Mouse (Mus musculus): ENCODE results near the gene Cyp2w1. TPM values are rescaled to one million over a fixed set of nuclear protein-coding genes. Genes with fewer than 3 reads are reported as not detected.

The Cyp2w1 gene
- total and polyA plus RNA-seq, 3 experiments = not detected

DNA sequence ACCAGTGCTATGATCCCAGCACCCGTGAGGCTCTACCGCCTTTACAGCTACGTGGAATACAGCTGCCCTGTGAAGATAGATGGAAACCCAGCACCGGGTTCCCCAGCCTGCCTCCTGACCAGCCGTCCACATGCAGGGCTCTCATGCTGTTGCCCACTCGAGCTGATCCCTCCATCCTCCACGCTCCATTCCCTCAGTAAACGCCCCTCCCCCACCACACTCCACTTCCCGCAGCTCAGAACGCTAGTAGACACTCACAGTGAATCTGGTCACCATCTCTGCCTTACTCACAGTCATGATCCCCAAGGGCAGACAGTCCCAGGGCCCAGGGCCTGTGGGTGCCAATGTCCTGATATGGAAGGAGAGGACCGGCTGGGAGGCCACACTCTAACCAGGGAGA, 13.5 kb upstream of the Cyp2w1 start:
- Histone ChIP-seq H3K9me3 (replicated peaks; ENCODE audit: insufficient read depth, low read length) (no peaks in the 10 kb centered on the region), H3K9ac (ENCODE audit: control insufficient read depth, low read depth, low read length, poor library complexity, severe bottlenecking) (no peak overlapping the region), H3K36me3 (ENCODE audit: control insufficient read depth in 1 of 2, insufficient read depth in 2 of 2, low read length in 2 of 2) (no peaks in the 10 kb centered on the region; a peak in 2 of 4 replicates), H3K27ac (ENCODE audit: control insufficient read depth, low read depth, low read length) (no peak overlapping the region), H3K79me2 (ENCODE audit: control insufficient read depth, insufficient read depth, low read length, poor library complexity) (peaks cover 8% of the 10 kb centered on the region), H3K27me3 (ENCODE audit: control insufficient read depth in 1 of 2, insufficient read depth in 2 of 2, low read length in 2 of 2) (no peaks in the 10 kb centered on the region), H3K4me3 (ENCODE audit: control insufficient read depth in 1 of 2, insufficient read depth in 1 of 2, low read depth in 2 of 2, low read length in 2 of 2) (no peak overlapping the region), H3K4me1 (ENCODE audit: control insufficient read depth in 1 of 2, insufficient read depth in 2 of 2, low read length in 2 of 2) (0 out of 4 replicates have a peak, but pooled peaks cover 0 to 4% of the 10 kb centered on the region in 2 experiments)
- no peak for TF ChIP-seq MXI1 (IDR thresholded peaks at IDR 0.05; ENCODE audit: low read depth, low read length)
- no peak for TF ChIP-seq MYC (IDR thresholded peaks at IDR 0.05; ENCODE audit: low read depth, low read length)
- TF ChIP-seq CHD2 (IDR thresholded peaks at IDR 0.05; ENCODE audit: low read length) = no peak
- no peak for TF ChIP-seq BHLHE40 (IDR thresholded peaks at IDR 0.05; ENCODE audit: borderline replicate concordance, low read depth, low read length)
- no peak for TF ChIP-seq MYB (IDR thresholded peaks at IDR 0.05; ENCODE audit: low read depth, low read length)
- no peak for TF ChIP-seq USF1 (IDR thresholded peaks at IDR 0.05; ENCODE audit: low read depth, low read length)
- TF ChIP-seq JUND (IDR thresholded peaks at IDR 0.05; ENCODE audit: low read depth, low read length) = no peak
- no peak for TF ChIP-seq CHD1 (IDR thresholded peaks at IDR 0.05; ENCODE audit: low read depth, low read length)
- no peak for TF ChIP-seq TBP (IDR thresholded peaks at IDR 0.05; ENCODE audit: low read depth, low read length)
- TF ChIP-seq MAZ (IDR thresholded peaks at IDR 0.05; ENCODE audit: low read depth, low read length) = no peak
- no peak for TF ChIP-seq ETS1 (IDR thresholded peaks at IDR 0.05; ENCODE audit: low read depth, low read length)
- TF ChIP-seq ZC3H11A (IDR thresholded peaks at IDR 0.05; ENCODE audit: low read depth, low read length) = no peak
- TF ChIP-seq TCF12 (IDR thresholded peaks at IDR 0.05; ENCODE audit: low read depth, low read length) = no peak
- no peak for TF ChIP-seq ZKSCAN1 (IDR thresholded peaks at IDR 0.05; ENCODE audit: low read depth, low read length)
- no peak for TF ChIP-seq UBTF (IDR thresholded peaks at IDR 0.05; ENCODE audit: borderline replicate concordance, insufficient read depth, low read depth, low read length)
- DNase-seq (ENCODE audit: low read depth, low spot score) = no peak

DNA sequence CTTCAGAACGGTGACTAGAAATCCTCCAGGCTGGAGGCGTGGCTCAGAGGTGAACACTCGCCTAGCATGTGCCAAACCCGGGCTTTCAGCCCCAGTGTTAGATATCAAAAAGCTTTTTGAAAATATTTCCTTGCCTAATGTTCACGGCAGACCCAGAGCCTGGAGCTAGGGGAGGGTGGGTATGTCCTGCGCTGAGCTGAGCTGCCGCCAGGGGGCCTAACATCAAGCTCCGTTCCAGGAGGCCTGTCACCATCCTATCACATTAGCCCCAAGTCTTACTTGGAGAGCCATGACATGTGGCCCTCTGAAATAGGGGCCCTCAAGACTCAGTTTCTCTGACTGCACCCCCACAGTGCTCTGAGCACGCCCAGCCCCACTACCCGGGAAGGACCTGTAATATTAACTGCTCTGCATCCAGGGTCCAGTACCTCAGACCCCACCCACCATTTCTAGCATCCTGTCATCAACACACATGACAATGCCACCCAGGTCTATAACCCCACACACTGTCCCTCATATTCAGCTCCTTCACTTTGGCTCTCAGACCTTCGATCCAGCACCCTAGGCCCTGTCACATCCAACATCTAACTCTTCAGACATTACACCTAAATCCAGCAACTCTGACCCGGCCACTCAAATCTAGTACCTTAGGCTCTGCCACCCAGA, 8.3 kb upstream of the Cyp2w1 start:
- peak overlapping the region; percentile 72 for H3K9ac ChIP-seq (ENCODE audit: control insufficient read depth, low read depth, low read length, poor library complexity, severe bottlenecking)
- peak; percentile 94 for DNase-seq (ENCODE audit: low read depth, low spot score)
- H3K27me3 ChIP-seq (ENCODE audit: control insufficient read depth in 1 of 2, insufficient read depth in 2 of 2, low read length in 2 of 2) = no peaks in the 10 kb centered on the region
- H3K9me3 ChIP-seq (replicated peaks; ENCODE audit: insufficient read depth, low read length) = no peaks in the 10 kb centered on the region
- peak overlapping the region; percentile 68 to 90 for H3K4me3 ChIP-seq (ENCODE audit: control insufficient read depth in 1 of 2, insufficient read depth in 1 of 2, low read depth in 2 of 2, low read length in 2 of 2)
- no peaks in the 10 kb centered on the region; a peak in 2 of 4 replicates for H3K36me3 ChIP-seq (ENCODE audit: control insufficient read depth in 1 of 2, insufficient read depth in 2 of 2, low read length in 2 of 2)
- peaks cover 0 to 5% of the 10 kb centered on the region in 2 experiments; a peak in 1 of 4 replicates for H3K4me1 ChIP-seq (ENCODE audit: control insufficient read depth in 1 of 2, insufficient read depth in 2 of 2, low read length in 2 of 2)
- H3K79me2 ChIP-seq (ENCODE audit: control insufficient read depth, insufficient read depth, low read length, poor library complexity) = peaks cover 17% of the 10 kb centered on the region
- peak overlapping the region; percentile 22; the same call in 1 of the 2 replicates for H3K27ac ChIP-seq (ENCODE audit: control insufficient read depth, low read depth, low read length)
- TF ChIP-seq ZKSCAN1 (IDR thresholded peaks at IDR 0.05; ENCODE audit: low read depth, low read length) (no peak), NELFE (IDR thresholded peaks at IDR 0.05; ENCODE audit: low read depth, low read length) (peak; percentile 15; the same call in 1 of the 2 replicates), JUND (IDR thresholded peaks at IDR 0.05; ENCODE audit: low read depth, low read length) (no peak), RCOR1 (IDR thresholded peaks at IDR 0.05; ENCODE audit: low read depth, low read length) (no peak), ETS1 (IDR thresholded peaks at IDR 0.05; ENCODE audit: low read depth, low read length) (no peak), TBP (IDR thresholded peaks at IDR 0.05; ENCODE audit: low read depth, low read length) (0 out of 2 replicates have a peak, but pooled peaks have one; percentile 33), UBTF (IDR thresholded peaks at IDR 0.05; ENCODE audit: borderline replicate concordance, insufficient read depth, low read depth, low read length) (no peak), USF2 (IDR thresholded peaks at IDR 0.05; ENCODE audit: borderline replicate concordance in 1 of 2, insufficient read depth in 1 of 2, low read depth in 1 of 2, low read length in 2 of 2) (no peak), NRF1 (IDR thresholded peaks at IDR 0.05; ENCODE audit: insufficient read depth, low read depth, low read length, poor library complexity, severe bottlenecking) (no peak), POLR2AphosphoS5 (IDR thresholded peaks at IDR 0.05; ENCODE audit: borderline replicate concordance, low read depth, low read length) (no peak), ZC3H11A (IDR thresholded peaks at IDR 0.05; ENCODE audit: low read depth, low read length) (peak; percentile 20; the same call in 1 of the 2 replicates), MAX (IDR thresholded peaks at IDR 0.05; ENCODE audit: low read length) (peak; percentile 65), MAFK (IDR thresholded peaks at IDR 0.05; ENCODE audit: borderline replicate concordance, low read depth, low read length) (no peak), TCF12 (IDR thresholded peaks at IDR 0.05; ENCODE audit: low read depth, low read length) (no peak), KAT2A (conservative IDR thresholded peaks at IDR 0.05; ENCODE audit: low read depth, low read length) (no peak), EP300 (IDR thresholded peaks at IDR 0.05; ENCODE audit: low read depth in 1 of 2, low read length in 2 of 2) (no peak), MEF2A (IDR thresholded peaks at IDR 0.05; ENCODE audit: extremely low read depth, insufficient replicate concordance, low read depth, low read length, poor library complexity, severe bottlenecking) (no peak), SMC3 (IDR thresholded peaks at IDR 0.05; ENCODE audit: low read depth, low read length) (peak; percentile 79), MYC (IDR thresholded peaks at IDR 0.05; ENCODE audit: low read depth, low read length) (peak; percentile 78), ZNF384 (IDR thresholded peaks at IDR 0.05; ENCODE audit: low read depth, low read length) (no peak), ELF1 (IDR thresholded peaks at IDR 0.05; ENCODE audit: low read depth, low read length) (no peak)

Measured in MEL (cell line).